Mouse (Mus musculus) cerebellum, adult 11-12 months (tissue): ENCODE results near the gene Tnk1.
A peak's percentile ranks its signal among the peaks of the same experiment; 100 is the strongest.

Experiments
- DNase-seq: peaks from one replicate; pipeline ENCODE4 v3.0.0; 2022

The Tnk1 gene

DNA sequence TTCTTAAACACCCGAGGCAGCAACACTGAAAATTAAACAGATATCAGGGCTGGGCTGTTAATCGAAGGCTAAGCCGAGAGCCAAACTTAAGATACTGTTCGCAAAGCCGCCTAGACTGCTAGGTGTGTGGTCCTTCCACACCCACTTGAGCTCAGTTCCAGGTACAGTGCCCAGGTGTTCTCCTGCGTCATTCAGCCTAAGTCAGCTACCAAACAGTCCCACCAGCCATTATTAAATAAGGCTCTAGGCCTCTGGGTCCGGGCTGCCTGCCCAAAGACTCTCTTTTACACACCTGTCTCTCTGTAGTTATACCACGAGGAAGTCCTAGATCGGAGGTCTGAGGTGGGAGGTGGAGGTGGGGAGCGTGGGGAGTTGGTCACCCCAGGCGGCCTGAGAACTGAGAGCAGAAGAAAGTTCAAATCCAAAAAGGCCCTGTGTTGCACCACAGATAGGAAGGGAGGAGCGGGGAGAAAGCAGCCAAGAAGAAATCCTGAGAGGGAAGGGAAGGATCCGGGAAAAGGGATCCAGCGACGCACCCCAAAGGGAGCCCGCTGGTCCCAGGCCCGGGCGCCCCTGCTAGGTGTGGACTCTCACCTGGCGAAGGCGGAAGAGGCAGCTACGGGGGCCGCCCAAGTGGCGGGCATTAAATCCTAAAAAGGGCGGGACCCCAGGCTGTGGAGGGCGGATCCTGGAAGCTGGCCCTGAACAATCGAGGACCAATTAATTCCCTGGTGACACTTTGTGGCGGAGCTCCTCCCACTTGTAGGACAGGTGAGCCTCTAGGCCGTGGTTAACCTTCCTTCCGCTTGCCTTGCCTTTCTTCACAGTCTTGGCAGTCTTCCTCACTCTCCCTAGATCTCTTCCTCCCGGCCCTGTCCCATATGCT lies at the start of gene Tnk1:
TSS of gene Tnk1 (minus strand) at position 618 of the 886 bp plus-strand sequence.
- DNase-seq: no peak

DNA sequence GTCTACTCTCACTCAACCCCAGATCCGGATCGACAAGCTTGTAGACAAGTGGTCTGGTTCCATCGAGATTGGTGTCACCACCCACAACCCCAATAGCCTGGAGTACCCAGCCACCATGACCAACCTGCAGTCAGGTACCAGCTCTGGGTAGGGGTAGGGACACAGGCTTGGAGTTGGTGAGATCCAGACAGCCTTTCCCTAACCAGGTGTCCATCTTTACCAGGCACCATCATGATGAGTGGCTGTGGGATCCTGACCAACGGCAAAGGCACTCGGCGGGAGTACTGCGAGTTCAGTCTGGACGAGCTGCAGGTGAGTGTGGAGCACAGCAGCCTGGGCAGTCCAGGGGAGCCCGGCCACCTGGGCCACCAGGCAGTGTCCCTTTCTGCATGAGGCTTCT lies 45.8 kb upstream of the Tnk1 start:
- DNase-seq: no peak

- DNase-seq: no peak
Observed at GRCm38 (mm10) chr11:69902972-69903371, 44.4 kb upstream of the Tnk1 start.

- no peak for DNase-seq
Observed at GRCm38 (mm10) chr11:69901993-69902392, 43.5 kb upstream of the Tnk1 start.

- DNase-seq: peak; percentile 98
Observed at GRCm38 (mm10) chr11:69901406-69901846, 42.9 kb upstream of the Tnk1 start.

- DNase-seq: peak; percentile 92
Observed at GRCm38 (mm10) chr11:69900471-69901405, 42.2 kb upstream of the Tnk1 start, which contains the start of the genes 2810408A11Rik and Neurl4. 2810408A11Rik (minus strand) TSS chr11:69900987. Neurl4 (plus strand) TSS chr11:69901072.

GRCm38 (mm10) chr11:69899870-69900269 lies 41.3 kb upstream of the Tnk1 start:
- no peak for DNase-seq

DNA sequence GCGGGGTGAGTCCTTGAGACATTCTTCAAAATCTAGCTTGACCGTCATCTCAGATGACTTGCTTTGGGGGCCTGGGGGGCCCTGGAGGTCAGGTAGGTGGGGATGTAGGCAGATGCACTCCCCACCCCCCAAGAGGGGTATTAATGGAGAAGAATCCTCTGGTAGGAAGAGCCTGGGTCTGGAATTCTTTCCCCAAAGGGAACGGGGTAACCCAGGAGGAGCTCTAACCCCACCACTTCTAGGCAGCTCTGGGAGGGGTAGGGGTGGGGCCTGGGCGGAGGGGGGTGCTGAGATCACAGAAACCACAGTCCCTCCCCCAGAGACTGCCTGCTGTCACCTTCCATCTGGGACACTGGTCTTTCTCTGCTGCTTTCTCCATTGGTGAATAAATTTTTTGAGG lies 36.8 kb upstream of the Tnk1 start, which contains the start of gene Acap1:
TSS of gene Acap1 (minus strand) at position 249 of the 400 bp plus-strand sequence.
- DNase-seq: no peak

GRCm38 (mm10) chr11:69894671-69895070 lies 36.1 kb upstream of the Tnk1 start:
- DNase-seq: no peak

DNA sequence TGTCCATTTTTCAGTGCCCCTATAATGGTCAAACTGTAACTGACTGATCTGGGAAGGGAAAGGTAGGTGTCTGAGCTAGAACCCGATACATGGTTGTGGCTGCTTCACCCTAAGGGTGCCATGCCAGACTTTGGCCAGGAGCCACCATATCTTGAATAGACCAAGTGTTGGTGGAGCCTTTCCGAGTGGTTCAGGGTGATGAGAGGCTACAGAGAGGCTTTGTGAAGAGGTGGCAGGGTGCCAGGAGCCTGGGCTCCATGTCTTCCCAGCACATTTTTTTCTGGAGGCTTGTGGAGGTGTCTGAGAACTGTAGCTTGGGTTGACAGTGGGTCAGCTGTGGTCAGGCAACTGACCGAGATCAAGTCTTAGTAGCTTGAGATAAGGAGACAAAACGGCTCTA lies 33.0 kb upstream of the Tnk1 start:
- peak; percentile 23 for DNase-seq

DNA sequence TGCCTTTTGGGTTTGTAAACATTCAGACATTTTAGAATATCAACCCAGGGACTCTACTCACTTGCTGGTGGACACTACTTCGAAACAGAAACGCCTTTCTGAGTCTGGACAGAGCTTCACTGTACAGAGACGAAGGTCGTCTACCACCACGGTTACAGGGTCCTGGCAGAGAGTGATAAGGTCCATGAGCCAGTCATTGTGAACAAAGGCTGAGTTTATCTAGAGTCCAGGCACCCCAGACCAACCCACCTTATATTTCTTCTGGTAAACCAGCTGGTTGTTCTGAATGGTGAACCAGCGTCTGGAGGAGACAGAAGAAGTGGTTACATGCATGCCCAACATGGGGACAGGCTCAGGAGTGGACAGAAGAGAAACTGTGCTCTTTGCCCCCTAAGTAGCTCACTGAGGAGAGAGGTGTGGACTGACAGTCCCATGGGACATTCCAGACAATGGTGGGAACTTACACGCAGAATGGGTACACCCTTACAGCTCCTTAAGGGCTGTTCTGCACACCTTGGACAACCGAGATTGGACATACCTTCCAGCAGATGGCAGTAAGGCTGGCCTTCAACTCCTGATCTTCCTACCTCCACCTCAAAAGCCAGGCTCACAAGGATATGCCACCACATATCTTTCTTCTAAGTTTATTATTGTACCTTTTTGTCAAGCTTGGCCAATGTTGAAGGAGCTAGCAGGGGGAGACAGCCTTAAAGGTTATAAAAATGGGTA lies 28.5 kb upstream of the Tnk1 start:
- DNase-seq: no peak

- DNase-seq: no peak
Observed at GRCm38 (mm10) chr11:69884663-69885062, 26.1 kb upstream of the Tnk1 start.

DNA sequence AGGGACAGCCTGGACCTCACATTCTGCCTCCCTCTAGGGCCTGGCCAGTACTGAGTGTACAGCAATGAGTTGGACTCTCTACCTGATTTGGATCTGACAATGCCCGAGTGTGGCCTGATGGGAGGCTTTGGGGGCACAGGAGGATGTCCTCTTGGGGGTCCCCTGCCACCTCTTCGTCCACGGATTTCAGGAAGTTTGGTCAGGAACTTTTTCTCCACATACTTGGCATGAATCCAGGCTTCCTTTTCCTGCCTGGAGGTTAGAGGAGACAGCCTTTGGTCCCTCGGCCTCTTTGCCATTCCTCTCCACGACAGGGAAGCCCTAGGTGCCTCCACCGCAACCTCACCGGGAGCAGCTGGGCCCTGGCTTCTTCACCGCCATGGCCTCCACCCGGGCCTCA lies 25.7 kb upstream of the Tnk1 start:
- DNase-seq: no peak

- no peak for DNase-seq
Observed at GRCm38 (mm10) chr11:69883527-69884151, 25.1 kb upstream of the Tnk1 start.

GRCm38 (mm10) chr11:69883066-69883465 lies 24.5 kb upstream of the Tnk1 start:
- peak; percentile 28 for DNase-seq

GRCm38 (mm10) chr11:69881787-69882670 lies 23.5 kb upstream of the Tnk1 start:
- DNase-seq: peak; percentile 19

GRCm38 (mm10) chr11:69880853-69881603 lies 22.5 kb upstream of the Tnk1 start, which contains the start of gene Kctd11:
Kctd11 (minus strand) TSS chr11:69881406.
- DNase-seq: peak; percentile 77

- peak; percentile 49 for DNase-seq
Observed at GRCm38 (mm10) chr11:69880506-69880852, 21.9 kb upstream of the Tnk1 start.

GRCm38 (mm10) chr11:69879711-69880110 lies 21.2 kb upstream of the Tnk1 start:
- peak; percentile 41 for DNase-seq

- no peak for DNase-seq
Observed at GRCm38 (mm10) chr11:69878952-69879351, 20.4 kb upstream of the Tnk1 start.
